Mouse (Mus musculus) 3T3-L1 (cell line): Measurements from ENCODE around the gene Zmiz1.

ENCODE experiments used
- DNase-seq: peaks from one replicate; pipeline ENCODE4 v3.0.0-alpha.2; 2015; ENCODE audit warnings: low read depth, low spot score

Gene Zmiz1

GRCm38 (mm10) chr14:25588946-25589937 lies 130.3 kb downstream of the Zmiz1 start:
- no peak for DNase-seq

- no peak for DNase-seq
These were observed 132.0 kb downstream of the Zmiz1 start for GRCm38 (mm10) chr14:25591000-25591399.

- no peak for DNase-seq
These were observed 132.4 kb downstream of the Zmiz1 start for GRCm38 (mm10) chr14:25591426-25591825.

DNA sequence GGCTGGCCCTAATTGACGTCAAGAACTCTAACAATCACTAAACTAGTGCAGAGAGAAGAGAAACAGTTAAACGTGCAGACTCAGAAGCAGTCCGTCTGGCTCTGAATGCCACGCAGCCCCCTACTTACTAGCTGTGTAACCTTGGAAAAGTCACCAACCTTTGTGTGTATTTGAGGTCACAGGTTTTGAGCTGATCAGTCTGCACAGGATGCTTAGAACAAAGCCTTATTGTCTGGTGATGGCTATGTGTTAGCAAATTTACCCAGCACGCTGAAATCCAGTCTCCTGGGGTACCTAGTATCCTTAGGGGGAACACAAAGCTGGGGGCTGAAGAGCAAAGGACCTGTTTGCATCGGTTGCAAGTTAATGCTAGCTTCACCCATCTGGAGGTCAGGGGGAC lies 133.5 kb downstream of the Zmiz1 start:
- no peak for DNase-seq

GRCm38 (mm10) chr14:25593876-25594275 lies 134.9 kb downstream of the Zmiz1 start:
- DNase-seq = no peak

- DNase-seq = no peak
These were observed 135.6 kb downstream of the Zmiz1 start for GRCm38 (mm10) chr14:25594611-25595010.

DNA sequence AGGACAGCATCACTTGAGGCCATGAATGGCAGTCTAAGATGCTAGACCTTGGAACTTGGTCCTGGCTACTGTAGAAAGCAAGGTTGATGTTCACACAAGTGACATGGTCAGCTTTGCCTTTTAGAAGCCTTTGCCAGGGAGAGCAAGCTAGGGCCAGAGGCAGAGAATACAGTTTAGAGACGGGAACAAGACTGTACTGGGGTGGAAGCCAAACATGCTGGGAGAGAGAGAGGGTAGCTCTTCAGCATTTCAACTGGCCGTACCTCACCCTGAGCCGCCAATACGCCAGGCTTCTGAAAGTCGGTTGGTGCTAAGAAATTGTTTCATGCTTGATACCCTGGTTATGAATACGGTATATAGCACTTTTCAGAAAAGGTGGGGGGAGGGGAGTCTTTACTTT lies 140.0 kb downstream of the Zmiz1 start:
- DNase-seq = no peak

GRCm38 (mm10) chr14:25599934-25600333 lies 140.9 kb downstream of the Zmiz1 start:
- no peak for DNase-seq

GRCm38 (mm10) chr14:25600358-25600757 lies 141.4 kb downstream of the Zmiz1 start:
- DNase-seq = no peak

GRCm38 (mm10) chr14:25600951-25601350 lies 142.0 kb downstream of the Zmiz1 start:
- no peak for DNase-seq

- DNase-seq = no peak
These were observed 143.0 kb downstream of the Zmiz1 start for GRCm38 (mm10) chr14:25602018-25602417.

DNA sequence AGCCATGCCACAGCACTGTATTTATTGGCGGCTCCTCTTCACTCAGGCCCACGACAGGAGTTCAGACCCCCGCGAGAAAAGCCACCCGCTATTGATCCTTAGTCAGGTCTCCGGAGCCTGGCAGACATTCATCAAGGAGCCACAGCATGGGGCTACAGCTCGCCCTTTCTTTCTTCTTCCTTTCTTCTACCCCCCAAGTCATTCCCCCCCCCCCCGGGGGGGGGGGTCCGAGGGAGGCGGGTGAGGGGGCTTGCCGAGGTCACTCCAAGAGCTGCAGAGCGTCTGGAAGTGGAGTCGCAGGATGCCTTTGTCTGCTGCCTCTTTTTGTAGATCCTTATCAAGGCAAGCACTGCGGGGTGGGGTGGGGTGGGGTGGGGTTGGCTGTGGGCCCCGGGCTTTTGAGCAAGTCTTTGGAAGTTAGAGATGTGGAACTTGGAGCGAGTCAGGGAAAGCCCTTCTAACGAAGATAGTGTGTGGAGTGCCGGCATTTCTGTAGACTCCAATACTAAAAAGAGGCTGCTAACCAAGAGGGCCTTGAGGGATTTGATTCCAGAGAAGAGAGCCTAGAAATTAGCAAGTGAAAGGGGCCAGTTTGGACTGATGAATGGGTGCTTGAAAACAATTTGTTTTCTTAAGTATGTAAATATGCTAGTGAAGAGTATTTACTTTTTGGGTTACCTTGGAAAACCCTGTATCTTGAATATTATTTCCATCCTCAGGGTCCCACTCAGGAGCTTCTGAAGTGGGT lies 145.6 kb downstream of the Zmiz1 start:
- DNase-seq = no peak

DNA sequence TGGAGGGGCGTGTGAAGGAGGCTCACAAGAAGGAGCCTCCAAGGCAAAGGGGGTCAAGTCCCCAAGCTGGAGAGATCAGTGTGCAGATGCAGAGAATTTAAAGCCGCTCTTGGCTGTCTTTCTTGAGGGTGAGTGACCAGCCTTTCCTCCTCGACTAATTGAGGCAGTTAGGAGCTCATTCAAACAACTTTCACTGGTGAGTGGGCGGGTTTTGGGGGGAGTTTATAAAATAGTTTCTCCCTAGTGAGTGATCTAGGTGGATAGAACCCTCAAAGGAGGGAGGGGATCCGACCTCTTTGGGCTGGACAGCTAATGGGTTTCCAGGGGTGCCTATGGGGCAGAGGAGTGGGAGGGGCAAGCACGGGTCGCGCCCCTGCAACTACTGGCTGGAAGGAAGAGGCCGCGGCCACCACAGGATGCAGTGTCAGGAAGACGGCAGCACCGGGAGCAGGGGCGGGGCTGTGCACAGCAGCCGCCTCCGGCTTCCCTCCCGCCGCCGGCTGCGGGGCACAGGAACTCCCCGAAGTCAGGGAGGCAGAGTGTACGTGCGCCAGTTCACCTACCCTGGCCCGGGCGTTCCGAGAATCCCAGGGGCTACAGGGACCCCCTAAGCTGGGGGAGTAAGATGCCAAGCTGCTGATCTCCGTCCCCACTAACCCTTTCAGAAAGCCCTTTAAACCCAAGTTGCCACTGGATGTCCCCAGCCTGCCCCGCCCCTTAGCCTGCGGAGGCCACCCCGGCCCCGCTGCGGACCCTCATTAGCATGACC lies 147.6 kb downstream of the Zmiz1 start:
- DNase-seq = no peak

- no peak for DNase-seq
These were observed 148.4 kb downstream of the Zmiz1 start for GRCm38 (mm10) chr14:25607141-25607967.

DNA sequence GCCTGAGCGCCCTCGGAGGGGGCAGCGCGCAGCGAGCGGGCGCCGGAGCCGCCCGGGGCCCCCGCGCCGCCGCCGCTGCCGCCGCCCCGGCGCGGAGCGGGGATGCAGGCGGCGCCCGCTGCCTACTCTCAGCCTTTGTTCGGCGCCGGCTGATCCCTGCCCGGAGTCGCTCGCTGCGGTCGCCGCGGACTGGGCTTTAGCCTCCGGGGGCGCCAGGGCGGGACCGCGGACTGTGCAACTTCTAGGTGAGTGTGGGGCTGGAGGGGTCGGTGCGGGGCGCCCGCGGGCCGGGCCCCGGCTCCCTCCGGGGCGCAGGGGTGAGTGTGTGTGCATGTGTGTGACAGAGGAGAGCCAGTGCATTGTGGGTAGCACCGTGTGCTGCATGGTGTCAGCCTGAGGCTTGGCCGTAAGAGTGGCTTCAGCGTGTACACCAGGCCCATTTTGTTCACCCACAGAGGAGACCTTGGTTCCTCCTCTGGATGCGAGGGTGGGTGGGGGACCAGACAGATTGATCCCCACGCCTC lies 149.0 kb downstream of the Zmiz1 start:
- DNase-seq = no peak

DNA sequence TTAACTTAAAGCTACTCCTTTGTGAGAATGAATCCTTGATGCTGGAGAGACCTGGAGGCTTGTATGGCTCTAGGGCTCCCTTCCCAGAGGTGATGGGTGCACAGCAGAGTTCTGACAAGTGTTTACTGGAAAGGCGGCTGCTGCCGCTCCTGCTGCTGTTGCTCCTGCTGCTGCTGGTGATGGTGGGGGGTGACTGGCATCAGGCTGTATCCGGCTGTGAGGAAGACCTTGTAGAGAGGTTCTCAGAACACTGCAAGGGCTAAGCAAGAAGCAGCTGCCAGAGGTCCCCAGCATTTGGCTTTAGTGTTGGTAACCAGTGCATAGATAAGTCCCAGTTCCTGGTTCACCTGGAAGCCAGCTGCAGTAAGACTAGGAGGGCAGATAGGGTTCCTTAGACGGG lies 149.6 kb downstream of the Zmiz1 start:
- no peak for DNase-seq

DNA sequence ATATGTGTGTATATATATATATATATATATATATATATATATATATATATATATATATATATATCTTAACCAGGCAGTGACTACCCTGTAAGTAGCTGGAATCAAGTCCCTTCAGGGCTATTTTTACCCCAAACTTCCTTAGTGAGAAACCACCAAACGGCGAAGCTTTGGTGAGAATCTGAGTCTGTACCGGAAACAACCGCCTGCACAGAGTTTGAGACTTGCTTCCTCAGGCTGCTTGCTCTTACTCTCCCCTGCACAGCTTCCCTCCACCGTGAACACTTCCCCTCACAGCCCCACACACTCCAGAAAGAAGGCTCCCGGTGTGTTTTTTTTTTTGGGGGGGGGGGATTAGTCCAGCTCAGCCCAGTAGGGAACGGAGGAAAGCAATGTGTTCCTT lies 150.4 kb downstream of the Zmiz1 start:
- DNase-seq = no peak

- DNase-seq = no peak
These were observed 151.6 kb downstream of the Zmiz1 start for GRCm38 (mm10) chr14:25610396-25611158.

DNA sequence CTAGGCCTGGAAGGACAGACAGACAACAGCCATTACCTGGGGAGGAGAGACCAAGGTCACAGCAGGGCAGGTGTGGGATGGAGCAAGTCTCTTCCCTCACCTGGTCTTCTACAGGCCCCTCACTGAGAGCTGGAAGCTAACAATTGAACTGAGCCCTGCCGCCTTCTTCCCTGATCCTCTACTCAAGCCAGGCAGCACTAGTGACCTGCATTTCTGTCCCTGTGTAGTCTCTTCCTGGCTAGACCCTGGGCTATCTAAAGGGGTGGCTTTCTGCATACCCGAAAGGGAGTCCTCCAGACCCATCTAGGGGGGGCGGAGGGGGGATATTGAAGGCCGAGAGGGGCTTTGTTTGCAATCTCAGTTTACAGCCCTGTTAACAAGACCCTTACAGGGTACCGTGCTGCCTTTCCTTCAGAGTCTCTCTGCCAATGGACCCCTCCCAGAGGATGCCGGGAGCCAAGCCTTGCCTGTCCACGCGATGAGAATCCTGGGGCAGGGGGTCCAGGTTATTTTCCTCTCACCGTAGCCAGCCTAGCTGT lies 152.2 kb downstream of the Zmiz1 start:
- no peak for DNase-seq
